Mouse (Mus musculus): ENCODE results near the gene Rbbp5. TPM values are rescaled to one million over a fixed set of nuclear protein-coding genes. Genes with fewer than 3 reads are reported as not detected.
"Not testable (repeated sequence)": the region's sequence is repeated elsewhere in the genome, so short reads cannot be mapped to it uniquely, and the experiment has no call there.

The Rbbp5 gene
- total RNA-seq (2021): 10 to 100 TPM; 27.7 to 36.3 TPM
- long read RNA-seq, experiment 1, partial matches to known transcripts: 0 of 8 reads
- long read RNA-seq, experiment 1, other reads (novel, unspliced or antisense): 5 of 8 reads
- long read RNA-seq, experiment 2, partial matches to known transcripts: 1 of 14 reads
- long read RNA-seq, experiment 2, other reads (novel, unspliced or antisense): 9 of 14 reads

DNA sequence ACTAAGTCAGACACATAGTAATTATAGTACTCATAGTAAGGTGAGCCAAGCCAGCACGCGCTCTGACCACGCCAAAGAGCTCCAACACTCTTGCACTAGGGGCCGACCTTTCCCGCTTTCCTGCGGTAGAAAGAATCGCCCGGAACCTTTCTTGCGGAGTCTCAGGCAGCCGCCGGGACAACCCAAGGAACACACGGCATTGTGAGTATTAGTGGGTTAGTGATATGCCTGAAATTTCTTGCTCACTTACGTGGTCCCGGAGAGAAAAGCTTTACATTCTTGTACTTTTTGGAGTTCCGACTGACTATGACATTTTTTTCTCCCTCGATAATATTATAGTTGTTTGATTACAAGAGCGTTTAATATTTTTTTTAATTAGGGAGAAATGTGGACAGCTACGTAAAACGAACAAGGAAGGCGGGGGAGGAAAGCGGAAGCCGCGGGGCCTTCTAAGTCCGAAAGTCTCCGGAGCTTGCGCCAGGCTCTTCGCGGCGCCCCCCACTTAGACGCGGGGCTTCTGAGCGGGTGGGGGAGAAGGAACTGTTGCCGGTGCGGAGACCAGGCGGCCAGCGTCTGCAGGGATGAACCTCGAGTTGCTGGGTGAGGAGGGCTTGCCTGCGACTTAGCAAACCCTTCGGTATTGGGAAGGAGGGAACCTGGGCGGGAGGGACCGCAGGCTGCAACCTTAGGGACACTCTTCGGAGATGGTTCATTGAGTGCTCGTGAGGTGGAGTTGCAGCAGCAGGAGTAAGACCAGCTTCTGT is at the start of gene Rbbp5:
Gene Rbbp5, plus strand, starts transcription at position 438 of the 764 bp plus-strand sequence.
- DNase-seq: peak; percentile 92

GRCm38 (mm10) chr1:132430818-132431217 is 46.3 kb upstream of the Rbbp5 start:
- no peak for DNase-seq

DNA sequence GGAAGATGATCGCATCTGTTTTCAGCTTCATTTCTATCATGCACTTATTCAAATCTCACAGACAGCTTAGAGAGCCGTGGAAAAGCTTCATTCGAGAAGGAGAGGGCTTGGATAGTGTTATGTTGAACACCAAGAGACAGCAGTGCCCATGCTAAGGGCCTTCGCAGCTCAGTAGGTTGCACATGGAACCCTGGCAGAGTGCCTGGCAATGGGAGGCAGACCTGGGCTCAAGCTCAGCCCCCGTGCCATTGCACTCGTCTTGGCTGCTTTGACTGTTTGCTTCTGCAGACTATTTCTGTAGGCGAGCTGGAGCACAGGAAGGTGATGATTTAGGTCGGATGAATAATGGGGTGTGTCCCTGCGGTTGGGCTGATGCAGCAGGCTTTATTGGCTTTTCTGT is 45.4 kb upstream of the Rbbp5 start:
- peak; percentile 55 for DNase-seq

DNA sequence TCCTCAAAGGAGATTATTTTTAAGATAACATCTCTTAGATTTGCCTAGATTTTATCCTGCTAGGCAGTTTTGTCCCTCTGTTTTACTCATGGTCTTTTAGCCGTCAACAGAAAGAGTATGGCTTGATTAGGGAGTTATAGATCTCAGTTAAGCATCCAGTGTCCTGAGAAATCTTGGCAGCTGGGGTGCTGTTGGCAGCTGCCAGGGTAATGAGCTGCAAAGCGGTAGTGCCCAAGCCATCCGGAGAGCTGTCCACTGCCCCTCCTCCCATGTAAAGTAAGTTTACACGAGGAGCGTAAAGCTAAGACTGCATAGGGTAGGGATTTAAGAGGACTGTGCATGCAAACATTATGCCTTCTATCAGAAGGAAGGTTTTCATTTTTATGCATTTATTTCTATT is 43.8 kb upstream of the Rbbp5 start:
- no peak for DNase-seq

GRCm38 (mm10) chr1:132434032-132434431 is 43.1 kb upstream of the Rbbp5 start:
- no peak for DNase-seq

- peak; percentile 25 for DNase-seq
Measured at GRCm38 (mm10) chr1:132436320-132436958, 40.7 kb upstream of the Rbbp5 start.

DNA sequence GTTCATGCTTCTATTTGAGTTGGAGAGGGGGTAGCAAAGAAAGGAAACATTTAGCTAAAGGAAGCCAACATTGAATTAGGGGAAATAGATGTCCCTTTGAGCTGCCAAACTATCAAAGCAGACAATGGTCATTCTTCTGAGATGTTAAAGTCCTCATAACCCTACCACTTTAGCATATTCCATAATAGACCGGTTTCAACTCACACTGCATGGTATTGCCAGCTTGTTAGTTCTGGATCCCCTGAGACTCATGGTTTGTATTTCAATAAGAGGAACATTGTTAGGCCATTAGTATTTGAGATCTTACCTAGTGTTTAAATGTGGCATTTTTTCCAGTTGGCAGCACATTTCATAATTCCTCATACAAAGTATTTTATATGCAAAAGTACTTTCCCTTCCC is 40.2 kb upstream of the Rbbp5 start:
- DNase-seq: no peak

DNA sequence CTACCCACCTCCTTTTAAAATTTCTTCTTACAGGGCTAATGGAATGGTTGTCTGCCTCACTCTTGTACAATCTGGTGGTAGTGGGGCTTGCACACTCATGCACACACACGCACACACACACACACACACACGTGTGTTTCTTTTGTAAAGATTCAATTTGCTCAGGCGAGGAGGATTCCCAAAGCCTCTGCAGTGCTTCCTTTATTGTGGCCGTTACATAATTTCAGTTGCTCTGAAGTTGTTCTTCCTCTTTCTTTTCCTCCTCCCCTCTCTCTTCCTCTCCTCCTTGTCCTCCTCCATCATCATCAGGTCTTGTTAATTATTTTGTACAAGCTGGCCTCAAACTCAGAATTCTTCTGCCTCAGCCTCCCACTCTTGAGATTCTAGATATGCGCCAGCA is 39.8 kb upstream of the Rbbp5 start:
- no peak for DNase-seq

GRCm38 (mm10) chr1:132440896-132441435 is 36.2 kb upstream of the Rbbp5 start:
- DNase-seq: no peak

DNA sequence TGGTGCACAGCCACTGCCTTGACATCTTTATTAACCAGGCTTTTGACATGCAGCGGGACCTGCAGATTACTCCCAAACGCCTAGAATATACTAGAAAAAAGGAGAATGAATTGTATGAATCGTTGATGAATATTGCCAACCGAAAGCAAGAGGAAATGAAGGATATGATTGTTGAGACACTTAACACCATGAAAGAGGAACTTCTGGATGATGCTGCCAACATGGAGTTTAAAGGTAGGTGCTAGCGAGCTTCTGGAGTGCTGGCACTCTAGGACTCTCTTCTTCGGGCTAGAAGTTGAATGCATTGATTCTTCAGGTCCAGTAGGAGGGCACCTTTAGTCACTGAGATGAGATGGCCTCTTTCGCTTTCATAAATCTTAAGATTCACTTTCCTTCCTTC is 27.4 kb upstream of the Rbbp5 start:
- no peak for DNase-seq

DNA sequence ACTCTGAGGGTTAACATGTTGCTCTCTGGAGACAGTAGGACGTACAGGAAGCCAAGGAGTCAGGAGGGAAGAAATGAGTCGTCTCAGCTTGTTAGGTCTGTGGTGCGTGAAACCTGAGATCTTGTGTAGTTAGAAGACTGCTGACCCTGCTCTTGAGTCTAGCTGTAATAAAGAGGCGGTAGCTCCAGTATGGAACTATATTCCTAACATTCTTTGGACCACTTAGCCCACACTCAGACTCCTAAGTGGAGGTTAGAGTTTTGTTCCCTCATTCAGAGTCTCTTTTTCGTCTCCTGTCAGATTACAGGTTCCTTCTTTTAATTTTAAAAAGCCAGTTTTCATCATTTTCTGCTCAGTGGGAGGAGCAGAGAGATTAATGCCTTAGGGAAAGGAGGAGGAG is 12.5 kb upstream of the Rbbp5 start:
- DNase-seq: no peak

- DNase-seq: peak; percentile 68
Measured at GRCm38 (mm10) chr1:132468926-132469325, 8.2 kb upstream of the Rbbp5 start.

DNA sequence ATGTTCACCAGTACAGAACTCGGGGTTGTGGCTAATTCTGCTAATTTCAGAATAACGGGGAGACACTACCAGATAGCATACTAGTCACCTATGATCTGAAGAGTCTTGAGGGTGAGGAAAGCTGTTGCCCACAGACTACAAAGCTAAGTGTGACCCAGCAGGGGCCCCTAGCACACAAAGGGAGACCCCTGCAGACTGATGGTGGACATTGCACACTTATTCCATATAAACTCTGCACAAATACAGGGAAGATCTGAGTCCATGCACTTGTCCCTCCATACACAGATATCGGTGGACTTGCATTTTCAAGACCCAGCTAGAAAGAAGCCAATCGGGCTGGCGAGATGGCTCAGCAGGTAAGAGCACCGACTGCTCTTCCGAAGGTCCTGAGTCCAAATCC is 7.6 kb upstream of the Rbbp5 start:
- DNase-seq: no peak

DNA sequence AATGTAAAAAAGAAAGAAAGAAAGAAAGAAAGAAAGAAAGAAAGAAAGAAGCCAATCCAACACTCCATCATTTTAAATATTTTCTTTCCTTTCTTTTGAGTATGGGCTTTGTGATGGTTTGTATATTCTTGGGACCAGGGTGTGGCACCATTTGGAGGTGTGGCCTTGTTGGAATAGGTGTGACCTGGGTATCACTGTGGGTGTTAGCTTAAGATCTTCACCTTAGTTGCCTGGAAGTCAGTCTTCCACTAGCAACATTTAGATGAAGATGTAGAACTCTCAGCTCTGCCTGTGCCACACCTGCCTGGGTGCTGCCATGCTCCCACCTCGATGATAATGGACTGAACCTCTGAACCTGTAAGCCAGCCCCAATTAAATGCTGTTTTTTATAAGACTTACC is 7.1 kb upstream of the Rbbp5 start:
- DNase-seq: not testable (repeated sequence)

DNA sequence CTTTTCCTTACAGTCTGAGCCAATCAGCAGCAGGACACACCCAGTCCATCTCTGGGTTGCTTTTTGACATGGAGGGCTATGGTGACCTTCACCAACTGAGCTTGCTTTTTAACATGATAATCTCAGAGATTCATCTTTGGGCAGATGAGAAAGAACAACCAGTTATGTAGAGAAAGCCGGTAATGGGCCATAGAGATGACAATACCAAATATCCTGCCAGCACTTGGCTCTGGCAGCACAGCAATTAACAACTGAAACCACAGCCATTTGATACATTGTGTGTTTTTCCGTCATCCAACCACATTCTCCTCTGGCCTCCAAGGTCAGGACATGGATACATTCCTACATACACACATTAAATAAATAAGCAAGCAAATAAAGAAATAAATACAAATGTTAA is 6.1 kb upstream of the Rbbp5 start:
- DNase-seq: no peak

GRCm38 (mm10) chr1:132471499-132471898 is 5.7 kb upstream of the Rbbp5 start:
- DNase-seq: no peak

DNA sequence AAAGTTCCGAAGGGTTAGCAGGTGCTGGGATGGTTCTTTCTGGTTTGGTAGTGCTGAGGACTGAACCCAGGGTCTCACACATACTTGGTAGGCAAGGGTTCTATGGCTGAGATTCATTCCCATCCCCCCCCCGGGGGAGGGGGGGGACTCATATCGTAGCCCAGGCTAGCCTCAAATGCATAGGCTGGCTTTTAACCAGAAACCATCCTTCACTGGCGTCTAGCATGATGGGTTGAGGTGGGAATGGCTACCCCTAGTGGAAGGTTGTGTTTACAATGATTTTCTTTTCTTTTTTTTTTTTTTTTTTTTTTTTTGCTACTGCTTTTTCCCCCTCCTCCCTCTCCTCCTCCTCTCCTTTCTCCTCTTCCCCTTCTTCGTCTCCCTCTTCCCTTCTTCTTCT is 4.6 kb upstream of the Rbbp5 start:
- no peak for DNase-seq

DNA sequence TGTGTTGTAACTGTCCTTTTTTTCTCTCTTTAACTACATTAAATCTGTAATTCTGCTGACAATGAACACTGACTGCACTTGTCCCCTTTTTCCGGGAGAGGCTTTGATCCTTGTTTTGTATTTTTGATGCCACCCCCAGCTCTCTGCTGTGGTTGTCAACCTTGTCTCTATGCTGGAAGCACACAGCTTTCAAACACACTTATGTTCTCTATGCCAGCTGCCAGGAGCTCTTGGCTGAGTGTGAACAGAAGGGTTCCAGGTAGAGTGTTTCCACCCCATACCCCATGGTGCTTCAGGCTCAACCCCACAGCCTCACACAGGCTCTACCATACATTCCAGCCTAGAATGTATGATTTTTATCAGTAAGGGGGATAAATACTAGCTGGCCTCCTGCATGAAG is 2.7 kb upstream of the Rbbp5 start:
- DNase-seq: no peak

GRCm38 (mm10) chr1:132476575-132476927 is 614 bp upstream of the Rbbp5 start:
- DNase-seq: peak; percentile 11

- no peak for DNase-seq
Measured at GRCm38 (mm10) chr1:132479438-132479837, 2.3 kb downstream of the Rbbp5 start.

DNA sequence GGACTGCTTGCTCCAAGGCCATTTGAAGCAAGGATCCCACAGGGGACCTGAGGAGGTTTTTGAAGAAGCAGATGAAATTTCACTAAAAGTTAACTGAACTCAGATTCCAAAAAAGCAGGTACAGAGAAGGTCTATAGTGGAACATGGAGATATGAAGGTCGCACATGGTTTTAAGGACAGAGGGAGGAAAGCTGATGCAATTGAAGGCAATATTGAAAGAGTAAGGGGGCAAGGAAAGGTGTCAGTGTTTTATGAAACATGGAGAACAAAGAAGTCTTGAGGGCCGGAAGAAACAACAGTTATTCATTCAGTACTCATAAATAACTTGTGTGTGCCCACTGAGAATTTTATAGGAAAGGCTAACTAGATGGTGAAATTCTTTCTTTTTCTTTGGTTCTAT is 4.5 kb downstream of the Rbbp5 start:
- no peak for DNase-seq

DNA sequence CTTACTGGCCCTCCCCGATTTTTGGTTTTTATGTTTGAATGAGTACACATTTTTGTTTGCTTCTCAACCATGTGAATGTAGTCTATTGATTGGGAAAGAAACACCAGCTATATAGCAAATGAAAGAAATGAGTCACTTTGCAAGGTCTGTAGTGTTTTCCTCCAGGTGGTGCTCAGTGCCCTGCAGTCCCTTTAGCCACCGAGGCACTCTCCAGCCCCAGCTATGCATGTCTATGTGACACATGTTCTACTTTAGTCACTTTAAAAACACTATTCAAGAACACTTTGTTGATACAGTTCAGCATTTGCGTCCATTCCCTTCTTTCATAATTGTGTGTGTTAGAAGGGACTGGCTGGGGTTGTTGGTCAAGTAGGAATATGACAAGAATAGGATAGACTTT is 6.1 kb downstream of the Rbbp5 start:
- no peak for DNase-seq

GRCm38 (mm10) chr1:132483759-132484158 is 6.6 kb downstream of the Rbbp5 start:
- no peak for DNase-seq

DNA sequence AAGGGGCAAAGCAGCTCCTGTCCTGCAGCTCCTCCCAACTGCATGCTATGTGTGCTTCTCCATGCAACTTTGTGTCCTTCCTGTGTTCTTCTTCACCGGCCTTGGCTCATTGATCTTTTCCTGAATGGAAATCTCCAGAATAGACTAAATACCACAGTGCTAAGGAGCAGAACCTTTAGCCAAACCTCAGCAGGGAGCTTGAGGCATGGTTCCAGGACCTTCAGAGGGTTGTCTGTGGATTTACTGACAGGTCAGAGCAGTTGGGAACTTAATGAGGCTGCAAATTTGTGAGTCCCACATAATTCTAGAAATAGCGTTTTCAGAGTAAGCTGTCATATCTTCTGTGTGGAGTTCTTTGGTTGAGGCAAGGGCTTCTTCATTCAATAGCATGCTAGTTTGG is 23.4 kb downstream of the Rbbp5 start:
- no peak for DNase-seq

Data from adrenal gland, postnatal 10 days (tissue).